Mouse (Mus musculus): ENCODE measurements around the gene Spaca3. TPM values are rescaled to one million over a fixed set of nuclear protein-coding genes. Genes with fewer than 3 reads are reported as not detected.
A peak's percentile ranks its signal among the peaks of the same experiment; 100 is the strongest.

The Spaca3 gene
- polyA plus RNA-seq, 1 experiment from 2014 or later = not detected

DNA sequence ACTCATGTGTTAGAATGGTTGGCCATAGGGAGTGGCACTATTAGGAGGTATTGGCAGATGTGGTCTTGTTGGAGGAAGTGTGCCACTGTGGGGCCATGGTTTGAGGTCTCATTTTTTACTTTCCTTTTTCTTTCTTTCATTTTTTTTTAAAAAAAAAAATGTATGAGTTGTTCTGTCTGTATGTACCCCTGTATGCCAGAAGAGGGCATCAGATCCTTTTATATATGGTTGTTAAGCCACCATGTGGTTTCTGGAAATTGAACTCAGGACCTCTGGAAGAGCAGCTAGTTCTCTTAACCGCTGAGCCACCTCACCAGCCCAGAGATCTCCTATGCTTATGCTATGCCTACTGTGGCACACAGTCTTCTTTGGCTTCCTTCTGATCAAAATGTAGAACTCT, 19.4 kb upstream of the Spaca3 start:
- H3K9me3 ChIP-seq = no peaks in the 10 kb centered on the region
- H3K36me3 ChIP-seq (replicated peaks) = no peaks in the 10 kb centered on the region
- peaks cover 6% of the 10 kb centered on the region; the same call in 1 of the 2 replicates for H3K4me1 ChIP-seq
- no peak overlapping the region for H3K27ac ChIP-seq
- no peak for ATAC-seq (replicated peaks)
- no peaks in the 10 kb centered on the region for H3K27me3 ChIP-seq (replicated peaks)
- no peak overlapping the region for H3K4me2 ChIP-seq
- no peak overlapping the region for H3K9ac ChIP-seq
- WGBS = 65% methylated on average over 1 of the region's 1 CpGs
- H3K4me3 ChIP-seq = no peak overlapping the region

DNA sequence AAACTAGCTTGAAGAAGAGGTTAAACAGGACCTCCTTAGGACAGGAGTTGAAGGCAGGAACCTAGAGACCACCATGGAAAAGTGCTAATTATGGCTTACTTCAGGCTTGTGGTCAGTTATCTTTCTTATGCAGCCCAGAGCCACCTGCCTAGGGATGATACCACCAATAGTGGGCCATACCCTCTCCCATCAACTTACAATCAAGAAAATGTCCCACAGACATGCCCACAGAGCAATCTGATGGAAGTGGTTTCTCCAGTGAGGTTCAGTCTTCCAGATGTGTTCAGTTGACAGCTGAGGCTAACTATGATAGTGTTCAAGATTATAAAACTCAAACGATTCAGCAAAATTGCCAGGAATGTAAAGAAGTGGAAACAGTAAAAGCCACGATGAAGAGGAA, 14.7 kb upstream of the Spaca3 start:
- Histone ChIP-seq H3K4me1 (peaks cover 6% of the 10 kb centered on the region; the same call in 1 of the 2 replicates), H3K27ac (no peak overlapping the region), H3K27me3 (replicated peaks) (no peaks in the 10 kb centered on the region), H3K9ac (no peak overlapping the region), H3K9me3 (no peaks in the 10 kb centered on the region), H3K36me3 (replicated peaks) (no peaks in the 10 kb centered on the region), H3K4me2 (no peak overlapping the region), H3K4me3 (no peak overlapping the region)
- ATAC-seq (replicated peaks) = no peak
- WGBS = 83% methylated on average over 2 of the region's 2 CpGs

DNA sequence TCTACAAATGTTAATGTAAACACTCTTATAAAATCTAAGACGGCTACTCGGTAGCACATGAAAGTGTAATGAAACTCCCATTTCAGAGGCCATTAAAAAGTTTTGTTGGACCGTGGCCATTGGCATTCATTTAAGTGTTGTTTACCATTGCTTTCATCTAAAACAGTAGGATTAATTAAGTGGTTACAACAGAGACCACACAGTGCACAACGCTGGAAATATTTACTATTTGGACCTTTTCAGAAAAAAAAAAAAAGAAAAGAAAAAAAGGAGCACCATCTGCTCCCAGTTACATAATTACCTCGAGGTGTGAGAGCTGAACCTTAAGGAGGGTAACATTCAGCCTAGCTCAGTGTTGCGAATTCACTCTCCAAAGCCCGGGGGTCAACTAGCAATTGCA, 12.7 kb upstream of the Spaca3 start:
- WGBS = 59% methylated on average over 7 of the region's 7 CpGs
- Histone ChIP-seq H3K4me1 (peaks cover 6% of the 10 kb centered on the region; the same call in 1 of the 2 replicates), H3K4me2 (no peak overlapping the region), H3K36me3 (replicated peaks) (no peaks in the 10 kb centered on the region), H3K9me3 (no peaks in the 10 kb centered on the region), H3K9ac (no peak overlapping the region), H3K4me3 (no peak overlapping the region), H3K27ac (no peak overlapping the region), H3K27me3 (replicated peaks) (no peaks in the 10 kb centered on the region)
- ATAC-seq (replicated peaks) = no peak

DNA sequence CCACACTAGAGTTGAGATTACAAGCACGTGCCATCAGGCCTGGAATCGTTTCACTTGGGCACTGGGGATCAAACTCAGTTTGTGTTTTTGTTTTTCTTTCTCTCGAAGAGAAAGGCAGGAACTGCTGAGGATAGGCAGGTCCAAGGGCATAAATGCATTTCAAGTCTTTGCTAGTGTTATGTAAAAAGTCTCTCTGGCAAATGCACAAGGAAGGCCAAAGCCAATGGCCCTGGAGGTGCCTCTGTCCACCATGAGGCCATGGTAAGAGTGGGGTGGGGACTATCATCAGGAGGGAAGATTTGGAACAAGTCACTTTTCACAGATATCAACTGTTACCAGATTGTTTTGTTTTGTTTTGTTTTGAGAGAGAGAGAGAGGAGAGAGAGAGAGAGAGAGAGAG, 12.1 kb upstream of the Spaca3 start:
- 68% methylated on average over 3 of the region's 3 CpGs for WGBS
- H3K4me3 ChIP-seq = no peak overlapping the region
- H3K4me2 ChIP-seq = no peak overlapping the region
- H3K27me3 ChIP-seq (replicated peaks) = no peaks in the 10 kb centered on the region
- peaks cover 6% of the 10 kb centered on the region; the same call in 1 of the 2 replicates for H3K4me1 ChIP-seq
- H3K36me3 ChIP-seq (replicated peaks) = no peaks in the 10 kb centered on the region
- ATAC-seq (replicated peaks) = no peak
- H3K9me3 ChIP-seq = no peaks in the 10 kb centered on the region
- H3K27ac ChIP-seq = no peak overlapping the region
- no peak overlapping the region for H3K9ac ChIP-seq

DNA sequence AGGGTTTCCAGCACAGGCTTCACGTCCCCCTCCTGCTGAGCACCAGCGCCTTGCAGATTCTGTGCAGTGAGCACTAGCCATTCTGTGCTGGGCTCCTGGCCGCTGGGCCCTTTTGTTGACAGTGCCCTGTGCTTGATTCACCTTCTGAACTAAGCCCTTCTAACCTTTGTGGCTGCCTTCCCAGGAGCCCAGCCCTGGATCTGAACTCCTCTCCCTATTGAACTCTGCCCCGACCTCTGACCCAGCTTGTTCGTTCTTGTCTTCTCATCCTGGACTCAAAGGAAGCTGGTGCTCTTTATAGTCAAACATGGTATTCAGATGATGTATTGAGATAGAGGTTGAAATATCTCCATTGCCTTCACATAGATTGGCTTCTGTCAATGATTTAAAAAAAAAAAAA, 10.0 kb upstream of the Spaca3 start:
- Histone ChIP-seq H3K36me3 (replicated peaks) (no peaks in the 10 kb centered on the region), H3K9ac (no peak overlapping the region), H3K4me1 (peaks cover 8% of the 10 kb centered on the region), H3K9me3 (no peaks in the 10 kb centered on the region), H3K4me3 (no peak overlapping the region), H3K27ac (no peak overlapping the region), H3K27me3 (replicated peaks) (no peaks in the 10 kb centered on the region), H3K4me2 (no peak overlapping the region)
- ATAC-seq (replicated peaks) = no peak
- WGBS = 41% methylated on average over 5 of the region's 5 CpGs

DNA sequence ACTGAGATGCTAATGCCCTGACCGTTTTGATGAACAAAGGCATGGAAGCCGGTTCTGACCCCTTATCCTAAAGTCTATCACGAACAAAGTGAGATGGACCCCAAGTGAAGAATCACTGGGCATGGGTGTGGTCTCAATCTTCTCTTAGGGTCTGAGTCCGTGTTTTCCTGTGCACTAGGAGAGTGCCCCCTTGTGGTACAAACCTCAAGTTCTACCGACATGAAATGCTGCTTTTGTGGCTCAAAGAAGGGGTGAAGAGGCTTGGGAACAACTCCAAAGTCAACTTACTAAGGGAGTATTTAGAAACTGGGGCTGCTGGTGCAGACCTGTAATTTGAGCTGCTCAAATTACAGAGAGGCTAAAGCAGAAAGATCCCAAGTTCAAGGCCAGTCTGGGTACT, 6.3 kb upstream of the Spaca3 start:
- no peak for ATAC-seq (replicated peaks)
- 52% methylated on average over 5 of the region's 5 CpGs for WGBS
- Histone ChIP-seq H3K4me2 (no peak overlapping the region), H3K36me3 (replicated peaks) (no peaks in the 10 kb centered on the region), H3K4me1 (peaks cover 12% of the 10 kb centered on the region), H3K9me3 (no peaks in the 10 kb centered on the region), H3K9ac (no peak overlapping the region), H3K27ac (no peak overlapping the region), H3K27me3 (replicated peaks) (no peaks in the 10 kb centered on the region), H3K4me3 (no peak overlapping the region)

DNA sequence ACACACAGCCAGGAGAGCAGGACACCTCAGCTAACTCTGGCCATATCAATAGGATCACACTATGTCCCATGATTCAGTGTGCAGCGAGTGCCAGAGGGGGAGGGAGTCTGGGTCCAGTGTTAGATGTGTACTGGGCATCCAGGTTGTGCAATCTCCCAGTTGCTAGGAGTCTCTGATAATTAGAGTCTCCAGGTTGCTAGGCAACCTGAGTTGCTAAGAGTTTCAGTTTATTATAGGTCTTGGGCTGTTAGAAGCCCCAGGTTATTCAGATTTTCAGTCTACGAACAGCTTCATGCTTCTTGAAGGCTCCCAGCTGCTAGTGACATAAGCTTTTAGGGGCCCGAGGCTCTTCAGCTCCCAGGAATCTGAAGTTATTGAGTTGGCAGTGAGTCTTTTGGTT, 5.2 kb upstream of the Spaca3 start:
- no peaks in the 10 kb centered on the region for H3K27me3 ChIP-seq (replicated peaks)
- peak; percentile 66; the same call in 1 of the 2 replicates for ATAC-seq (replicated peaks)
- H3K4me3 ChIP-seq = no peak overlapping the region
- H3K4me1 ChIP-seq = peaks cover 12% of the 10 kb centered on the region
- 41% methylated on average over 3 of the region's 3 CpGs for WGBS
- no peak overlapping the region for H3K4me2 ChIP-seq
- no peaks in the 10 kb centered on the region for H3K9me3 ChIP-seq
- no peak overlapping the region for H3K9ac ChIP-seq
- H3K27ac ChIP-seq = 0 out of 2 replicates have a peak overlapping the region, but pooled peaks have one; percentile 25
- no peaks in the 10 kb centered on the region for H3K36me3 ChIP-seq (replicated peaks)

DNA sequence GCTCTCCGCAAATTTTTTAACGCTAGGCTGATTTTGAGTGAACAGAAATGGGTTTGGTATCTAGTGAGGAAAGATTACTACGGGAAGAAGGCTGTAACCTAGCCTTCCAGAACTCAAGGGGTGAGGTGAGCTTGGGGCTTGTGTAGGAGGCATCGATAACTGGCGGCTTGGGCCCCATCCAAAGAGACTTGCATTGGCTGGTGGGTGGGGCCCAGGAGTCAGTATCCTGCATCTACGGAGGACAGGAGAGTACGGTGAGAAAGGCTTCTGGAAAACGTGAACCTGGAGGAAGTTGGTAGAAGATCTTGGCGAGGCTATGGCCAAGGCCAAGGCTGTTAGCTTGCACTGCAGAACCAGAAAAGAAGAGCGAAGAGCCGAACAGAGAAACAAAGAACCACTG, 3.7 kb upstream of the Spaca3 start:
- no peak overlapping the region for H3K4me3 ChIP-seq
- H3K4me2 ChIP-seq = no peak overlapping the region
- H3K4me1 ChIP-seq = peaks cover 12% of the 10 kb centered on the region
- ATAC-seq (replicated peaks) = no peak
- no peaks in the 10 kb centered on the region for H3K9me3 ChIP-seq
- no peak overlapping the region for H3K27ac ChIP-seq
- H3K36me3 ChIP-seq (replicated peaks) = no peaks in the 10 kb centered on the region
- no peaks in the 10 kb centered on the region for H3K27me3 ChIP-seq (replicated peaks)
- 87% methylated on average over 11 of the region's 11 CpGs for WGBS
- no peak overlapping the region for H3K9ac ChIP-seq

DNA sequence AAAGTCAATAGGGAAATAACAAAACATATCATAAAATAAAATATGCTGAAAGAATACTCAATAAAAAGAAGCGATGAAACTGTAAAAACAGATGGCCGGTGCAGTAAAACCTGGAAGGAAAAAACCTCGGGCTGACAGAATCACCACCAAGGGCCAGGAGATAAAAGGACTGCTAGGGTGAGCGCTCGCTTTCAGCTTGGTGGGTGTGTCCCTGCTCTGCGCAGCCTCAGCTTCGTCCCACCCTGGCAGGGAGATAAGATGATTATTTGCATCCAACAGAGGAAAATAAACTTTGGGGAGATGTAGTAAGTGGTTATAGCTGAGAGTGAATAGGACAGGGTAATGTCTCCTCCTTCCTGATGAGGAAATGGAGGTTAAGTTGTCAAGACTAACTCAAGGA, 3.3 kb upstream of the Spaca3 start:
- H3K36me3 ChIP-seq (replicated peaks) = no peaks in the 10 kb centered on the region
- no peaks in the 10 kb centered on the region for H3K9me3 ChIP-seq
- 62% methylated on average over 7 of the region's 7 CpGs for WGBS
- H3K27me3 ChIP-seq (replicated peaks) = no peaks in the 10 kb centered on the region
- H3K4me2 ChIP-seq = no peak overlapping the region
- H3K4me1 ChIP-seq = peaks cover 12% of the 10 kb centered on the region
- no peak overlapping the region for H3K9ac ChIP-seq
- H3K27ac ChIP-seq = no peak overlapping the region
- ATAC-seq (replicated peaks) = no peak
- H3K4me3 ChIP-seq = no peak overlapping the region

DNA sequence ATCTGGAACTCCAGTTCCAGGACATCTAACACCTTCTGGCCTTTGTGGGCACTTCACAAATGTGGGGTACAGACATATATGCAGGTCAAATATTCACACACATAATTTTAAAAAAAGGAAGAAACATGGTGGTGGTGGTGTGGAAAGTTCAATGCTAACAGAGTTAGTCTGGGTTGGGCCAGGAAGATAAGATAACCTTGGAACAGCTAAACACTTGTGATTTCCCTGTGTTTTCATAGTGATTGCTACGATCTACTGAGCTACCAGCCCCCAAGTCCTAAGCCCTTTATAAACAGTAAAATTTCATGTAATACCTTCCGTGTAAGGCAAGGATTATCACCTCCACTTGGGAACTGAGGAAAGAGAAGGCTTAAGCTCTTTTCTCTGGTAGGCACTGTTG, 1.3 kb upstream of the Spaca3 start:
- WGBS = 84% methylated on average over 2 of the region's 2 CpGs
- peaks cover 12% of the 10 kb centered on the region for H3K4me1 ChIP-seq
- H3K27me3 ChIP-seq (replicated peaks) = no peaks in the 10 kb centered on the region

DNA sequence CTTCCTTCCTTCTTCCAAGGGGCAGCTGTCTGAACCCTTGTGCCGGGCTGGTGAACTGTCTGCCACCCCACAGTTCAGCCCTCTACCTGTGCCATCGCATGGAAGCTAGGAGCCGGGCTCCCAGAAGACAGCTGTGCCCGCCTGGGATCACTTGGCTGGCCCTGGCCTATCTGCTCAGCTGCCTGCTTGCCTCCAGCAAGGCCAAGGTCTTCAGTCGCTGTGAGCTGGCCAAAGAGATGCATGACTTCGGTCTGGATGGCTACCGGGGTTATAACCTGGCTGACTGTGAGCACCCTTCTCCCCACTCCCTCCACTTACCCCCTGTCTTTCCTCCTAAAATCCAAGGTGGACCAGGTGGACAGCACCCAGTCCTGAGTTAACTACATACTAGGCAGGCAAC, 4.8 kb downstream of the Spaca3 start:
- H3K36me3 ChIP-seq (replicated peaks) = no peaks in the 10 kb centered on the region
- WGBS = 92% methylated on average over 7 of the region's 7 CpGs
- no peak overlapping the region for H3K9ac ChIP-seq
- H3K4me3 ChIP-seq = no peak overlapping the region
- H3K27me3 ChIP-seq (replicated peaks) = no peaks in the 10 kb centered on the region
- no peak for ATAC-seq (replicated peaks)
- H3K27ac ChIP-seq = no peak overlapping the region
- H3K9me3 ChIP-seq = no peaks in the 10 kb centered on the region
- H3K4me1 ChIP-seq = no peaks in the 10 kb centered on the region
- no peak overlapping the region for H3K4me2 ChIP-seq

More for the DNA sequence above, 1.3 kb upstream of the Spaca3 start:
- no peaks in the 10 kb centered on the region for H3K36me3 ChIP-seq (replicated peaks)
- H3K27ac ChIP-seq = no peak overlapping the region
- no peak overlapping the region for H3K4me2 ChIP-seq
- H3K4me3 ChIP-seq = no peak overlapping the region
- ATAC-seq (replicated peaks) = no peak
- no peak overlapping the region for H3K9ac ChIP-seq
- H3K9me3 ChIP-seq = no peaks in the 10 kb centered on the region

DNA sequence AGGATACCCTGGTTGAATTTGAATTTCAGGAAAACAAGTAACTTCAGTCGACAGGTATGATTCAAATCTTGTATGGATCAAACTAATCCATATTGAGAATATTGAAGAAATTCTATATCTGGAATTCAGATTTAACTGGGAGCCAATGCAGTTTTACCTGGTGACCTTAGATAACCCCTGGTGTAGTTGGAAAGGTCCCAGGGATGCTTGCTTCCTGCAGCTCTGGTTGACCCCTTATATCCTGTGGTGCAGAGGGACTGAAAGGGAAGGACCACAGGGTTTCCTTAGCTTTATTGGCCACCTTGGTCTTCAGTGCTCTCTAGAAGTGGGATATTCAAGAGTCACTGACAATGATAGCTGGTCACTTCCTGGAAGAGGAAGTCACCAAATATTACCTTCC, 9.9 kb downstream of the Spaca3 start:
- no peak overlapping the region for H3K27ac ChIP-seq
- ATAC-seq (replicated peaks) = no peak
- no peak overlapping the region for H3K4me2 ChIP-seq
- no peak overlapping the region for H3K9ac ChIP-seq
- 98% methylated on average over 1 of the region's 1 CpGs for WGBS
- H3K4me3 ChIP-seq = no peak overlapping the region
- no peaks in the 10 kb centered on the region for H3K36me3 ChIP-seq (replicated peaks)
- H3K4me1 ChIP-seq = no peaks in the 10 kb centered on the region
- no peaks in the 10 kb centered on the region for H3K27me3 ChIP-seq (replicated peaks)
- no peaks in the 10 kb centered on the region for H3K9me3 ChIP-seq

DNA sequence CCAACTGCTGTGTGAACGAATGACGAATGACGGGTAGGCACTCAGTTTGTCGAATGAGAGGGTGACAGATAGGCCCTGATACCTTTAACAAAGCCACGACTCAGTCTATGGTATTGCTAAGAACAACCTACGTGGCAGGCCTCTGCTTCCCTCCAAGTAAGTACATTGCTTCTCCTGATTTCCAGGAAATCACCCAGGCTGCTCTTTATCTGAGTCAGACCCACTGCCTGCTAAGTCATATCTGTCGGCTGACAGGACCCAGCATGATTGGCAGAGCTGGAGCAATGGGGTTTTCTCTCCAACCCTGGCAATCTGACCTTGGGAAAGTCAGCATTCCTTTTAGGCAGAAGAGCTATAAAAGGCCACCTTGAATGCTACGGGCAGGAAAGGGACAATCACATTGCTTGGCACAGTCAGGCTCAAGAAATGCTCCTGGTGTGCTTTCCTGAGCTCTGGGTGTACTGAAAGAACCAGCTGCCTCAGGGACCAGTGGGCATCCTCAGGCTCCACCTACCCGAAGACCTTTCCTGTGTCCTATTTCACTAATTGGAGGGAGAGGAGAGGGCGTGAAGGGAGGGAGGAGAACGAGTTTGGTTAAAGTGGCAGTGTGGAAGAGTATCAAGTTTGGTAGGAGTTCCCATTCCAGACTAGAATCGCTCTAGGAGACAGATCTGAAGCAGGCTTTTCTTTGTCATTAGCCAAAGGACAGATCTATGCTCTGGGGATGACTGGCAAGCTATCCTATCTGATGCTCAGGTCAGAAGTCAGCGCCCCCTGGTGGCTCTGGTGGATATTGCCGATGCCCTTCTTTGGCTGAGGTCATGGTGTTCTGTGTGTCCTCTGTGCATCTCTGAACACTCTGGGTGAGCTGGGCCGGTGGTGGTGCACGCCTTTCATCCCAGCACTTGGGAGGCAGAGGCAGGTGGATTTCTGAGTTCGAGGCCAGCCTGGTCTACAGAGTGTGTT, 14.6 kb downstream of the Spaca3 start:
- Histone ChIP-seq H3K9ac (no peak overlapping the region), H3K27ac (no peak overlapping the region), H3K4me2 (no peak overlapping the region), H3K4me3 (no peak overlapping the region), H3K9me3 (no peaks in the 10 kb centered on the region), H3K36me3 (replicated peaks) (no peaks in the 10 kb centered on the region), H3K4me1 (no peaks in the 10 kb centered on the region), H3K27me3 (replicated peaks) (no peaks in the 10 kb centered on the region)
- ATAC-seq (replicated peaks) = no peak
- 72% methylated on average over 17 of the region's 17 CpGs for WGBS

Measured in midbrain, embryonic 15.5 days (tissue).